Mouse (Mus musculus) heart, embryonic 16.5 days (tissue): ENCODE results near the gene Hist1h2ao. TPM values are rescaled to one million over a fixed set of nuclear protein-coding genes. Genes with fewer than 3 reads are reported as not detected.
"Not testable (repeated sequence)": the region's sequence is repeated elsewhere in the genome, so short reads cannot be mapped to it uniquely, and the experiment has no call there.

Experiments used
- ATAC-seq: fragments of 200-750 bp; cut with Nextera tagmentation; replicated peaks from 2 replicates; pipeline ENCODE4 v1.8.0; 2017; ENCODE audit warnings: moderate number of reproducible peaks; ENCODE audit not compliant: insufficient read depth, low FRiP score; ENCODE audit errors: extremely low read depth
- H3K27ac ChIP-seq: fragments of 300-500 bp; sonication (generic); 2 replicates; pipeline ENCODE4 v1.5.1; 2014; ENCODE audit warnings: mild to moderate bottlenecking, low read length, control low read depth, moderate library complexity
- H3K27me3 ChIP-seq: fragments of 300-500 bp; sonication (generic); 2 replicates; pipeline ENCODE4 v1.6.1; 2014; ENCODE audit warnings: low read length, mixed read lengths; ENCODE audit not compliant: control insufficient read depth, insufficient read depth
- H3K36me3 ChIP-seq: fragments of 300-500 bp; sonication (generic); 2 replicates; pipeline ENCODE4 v1.6.1; 2014; ENCODE audit not compliant: control insufficient read depth, insufficient read depth
- H3K4me1 ChIP-seq: fragments of 300-500 bp; sonication (generic); 2 replicates; pipeline ENCODE4 v1.6.1; 2014; ENCODE audit warnings: low read length, mixed read lengths; ENCODE audit not compliant: control insufficient read depth, insufficient read depth
- H3K4me2 ChIP-seq: fragments of 300-500 bp; sonication (generic); 2 replicates; pipeline ENCODE4 v1.6.1; 2014; ENCODE audit warnings: low read depth, mild to moderate bottlenecking, control low read depth, low read length
- H3K4me3 ChIP-seq: fragments of 300-500 bp; sonication (generic); 2 replicates; pipeline ENCODE4 v1.5.1; 2014; ENCODE audit warnings: mild to moderate bottlenecking, control low read depth, low read length
- H3K9ac ChIP-seq: fragments of 300-500 bp; sonication (generic); 2 replicates; pipeline ENCODE4 v1.6.1; 2014; ENCODE audit warnings: low read length, control low read depth
- H3K9me3 ChIP-seq: fragments of 300-500 bp; sonication (generic); replicated peaks from 2 replicates; pipeline ENCODE4 v1.6.1; 2016; ENCODE audit warnings: low read length; ENCODE audit not compliant: control insufficient read depth
- WGBS: fragments of 180-500 bp; shearing (Covaris S2); extraction: QIAGEN DNeasy Blood & Tissue Kit; methylation state at CpG from one replicate; pipeline ENCODE4 v1.1.7; 2014; 5-methylcytosine and 5-hydroxymethylcytosine counted together
- polyA plus RNA-seq: library from polyadenylated mRNA; unstranded; fragments of >200 nt; fragmentation: Nextera tagmentation; extraction: Ambion mirVana; gene quantifications from 2 replicates; pipeline ENCODE4 v1.2.1, GENCODE M21; 2015

Hist1h2ao gene
- polyA plus RNA-seq, 1 experiment from 2014 or later, result not detected

DNA sequence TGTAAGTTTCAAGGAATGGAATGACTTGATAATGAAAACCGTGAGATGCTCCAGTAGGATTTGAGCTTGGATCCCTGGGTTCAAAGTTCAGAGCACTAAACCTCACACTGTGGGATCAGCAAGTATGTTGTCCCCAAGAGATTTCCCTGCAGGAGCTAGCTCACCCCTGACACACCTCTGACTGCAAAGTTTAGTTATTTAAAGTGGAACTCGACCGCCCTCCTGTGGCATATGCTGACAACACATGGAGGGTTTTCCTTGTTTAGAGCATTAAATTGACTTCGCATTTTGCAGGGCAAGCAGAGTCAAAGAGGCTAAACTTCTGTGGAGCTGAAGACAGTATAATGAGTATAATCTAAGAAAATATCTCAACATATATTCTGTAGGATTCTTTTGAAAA is 7.2 kb upstream of the Hist1h2ao start:
- H3K4me1 ChIP-seq, H3K36me3 ChIP-seq, H3K9ac ChIP-seq, H3K9me3 ChIP-seq, H3K27me3 ChIP-seq, ATAC-seq, H3K4me2 ChIP-seq, H3K27ac ChIP-seq, H3K4me3 ChIP-seq: not testable (repeated sequence)
- no CpG with 5 or more reads among the region's 4 CpGs for WGBS

DNA sequence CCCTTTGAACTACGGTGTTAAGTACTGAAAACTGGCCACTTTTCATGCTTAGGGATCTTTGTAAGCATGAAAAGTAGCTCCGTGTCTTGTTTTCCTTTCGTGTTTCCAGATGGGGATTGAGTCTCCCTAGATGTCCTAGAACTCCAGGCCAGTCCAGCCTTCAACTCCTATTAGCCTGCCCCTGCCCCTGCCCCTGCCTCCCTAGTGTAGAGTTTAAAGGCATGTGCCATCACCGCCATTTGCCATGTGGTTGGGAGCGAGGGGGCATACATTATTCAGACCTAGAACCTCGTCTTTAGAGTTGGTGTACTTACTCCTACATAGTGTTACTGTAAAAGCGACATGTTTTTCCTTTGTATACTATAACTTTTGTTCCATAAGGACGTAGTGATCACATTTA is 809 bp downstream of the Hist1h2ao start:
- not testable (repeated sequence) for H3K4me3 ChIP-seq, H3K27me3 ChIP-seq, H3K27ac ChIP-seq, H3K4me1 ChIP-seq, H3K36me3 ChIP-seq, H3K4me2 ChIP-seq, ATAC-seq, H3K9me3 ChIP-seq, H3K9ac ChIP-seq
- no CpG with 5 or more reads among the region's 8 CpGs for WGBS

DNA sequence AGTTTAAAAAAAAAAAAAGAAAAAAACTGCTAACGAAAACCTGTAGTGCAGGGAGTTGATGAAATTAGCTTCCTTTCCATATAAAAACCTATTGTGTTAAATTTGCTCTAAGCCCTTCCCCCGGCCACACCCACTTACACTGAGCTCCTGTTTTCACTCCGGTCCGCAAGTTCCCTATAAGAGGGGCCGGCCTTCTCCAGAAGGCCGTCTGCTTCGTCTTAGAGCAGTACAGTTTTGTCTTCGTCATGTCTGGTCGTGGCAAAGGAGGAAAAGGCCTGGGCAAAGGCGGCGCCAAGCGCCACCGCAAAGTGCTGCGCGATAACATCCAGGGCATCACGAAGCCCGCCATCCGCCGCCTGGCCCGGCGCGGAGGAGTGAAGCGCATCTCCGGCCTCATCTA is 1.3 kb downstream of the Hist1h2ao start, which contains the start of gene Hist1h4m:
TSS of gene Hist1h4m (plus strand) at position 208 of the 400 bp plus-strand sequence.
- H3K27ac ChIP-seq, H3K9me3 ChIP-seq, H3K4me1 ChIP-seq, H3K36me3 ChIP-seq, H3K9ac ChIP-seq, H3K27me3 ChIP-seq: not testable (repeated sequence)
- ATAC-seq, result peak; percentile 55
- no CpG with 5 or more reads among the region's 24 CpGs for WGBS
- peak within 1 kb of the TSS; percentile 45; the same call in 1 of the 2 replicates for H3K4me2 ChIP-seq
- 0 out of 2 replicates have a peak within 1 kb of the TSS, but pooled peaks have one; percentile 14 for H3K4me3 ChIP-seq

DNA sequence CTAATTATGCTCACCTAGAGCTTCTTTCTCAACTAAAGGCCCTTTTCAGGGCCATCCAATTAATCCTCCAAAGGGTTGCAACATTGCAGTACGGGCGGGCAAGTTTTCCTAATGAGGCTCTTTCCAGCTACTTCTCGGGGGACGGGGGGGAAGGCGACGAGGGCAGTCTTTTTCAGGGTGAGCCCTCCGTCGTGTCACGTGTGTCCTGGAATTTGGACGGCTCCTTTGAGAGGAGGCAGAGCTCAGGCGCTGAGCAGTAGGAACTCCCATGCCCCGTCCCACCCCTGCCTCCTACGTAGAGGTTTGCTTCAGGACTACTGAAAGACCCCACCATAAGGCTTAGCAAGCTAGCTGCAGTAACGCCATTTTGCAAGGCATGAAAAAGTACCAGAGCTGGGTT is 1.8 kb downstream of the Hist1h2ao start:
- H3K4me1 ChIP-seq, H3K36me3 ChIP-seq, H3K27ac ChIP-seq, H3K9ac ChIP-seq, H3K9me3 ChIP-seq, H3K27me3 ChIP-seq: not testable (repeated sequence)
- ATAC-seq, result peak; percentile 41
- H3K4me3 ChIP-seq, result 0 out of 2 replicates have a peak overlapping the region, but pooled peaks have one; percentile 14
- H3K4me2 ChIP-seq, result peak overlapping the region; percentile 45; the same call in 1 of the 2 replicates
- WGBS, result 2% methylated on average over 13 of the region's 14 CpGs

DNA sequence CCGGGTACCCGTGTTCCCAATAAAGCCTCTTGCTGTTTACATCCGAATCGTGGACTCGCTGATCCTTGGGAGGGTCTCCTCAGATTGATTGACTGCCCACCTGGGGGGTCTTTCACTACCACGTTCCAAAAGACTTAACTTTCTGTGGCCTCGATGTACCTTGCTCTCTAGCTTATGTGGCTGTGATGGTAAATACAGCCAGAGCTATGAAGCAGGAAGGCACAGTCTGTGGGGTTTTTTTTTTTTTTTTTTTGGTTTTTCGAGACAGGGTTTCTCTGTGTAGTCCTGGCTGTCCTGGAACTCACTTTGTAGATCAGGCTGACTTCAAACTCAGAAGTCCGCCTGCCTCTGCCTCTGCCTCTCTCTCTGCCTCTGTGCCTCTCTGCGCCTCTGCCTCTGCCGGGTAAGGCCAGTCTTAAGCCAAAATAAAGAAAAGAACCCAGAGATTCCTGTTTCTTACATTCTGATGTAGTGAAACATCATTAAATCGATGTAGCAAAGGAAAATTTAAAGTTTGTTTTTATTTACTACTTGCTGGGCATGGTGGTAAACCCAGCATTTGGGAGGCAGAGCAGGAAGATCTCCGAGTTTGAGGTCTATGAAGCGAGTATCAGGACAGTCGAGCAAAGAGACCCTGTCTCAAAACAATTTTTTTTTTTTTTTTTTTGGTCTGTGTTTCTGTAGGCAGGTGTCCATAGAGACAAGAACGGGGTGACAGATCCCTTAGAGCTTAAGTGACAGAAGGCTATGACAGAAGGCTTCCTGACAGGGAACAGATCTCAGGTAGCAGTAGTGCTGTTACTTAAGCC is 10.0 kb downstream of the Hist1h2ao start:
- H3K9me3 ChIP-seq, H3K27ac ChIP-seq, H3K27me3 ChIP-seq, H3K4me2 ChIP-seq, H3K4me1 ChIP-seq, H3K36me3 ChIP-seq, ATAC-seq, H3K9ac ChIP-seq, H3K4me3 ChIP-seq: not testable (repeated sequence)
- 83% methylated on average over 6 of the region's 16 CpGs for WGBS

DNA sequence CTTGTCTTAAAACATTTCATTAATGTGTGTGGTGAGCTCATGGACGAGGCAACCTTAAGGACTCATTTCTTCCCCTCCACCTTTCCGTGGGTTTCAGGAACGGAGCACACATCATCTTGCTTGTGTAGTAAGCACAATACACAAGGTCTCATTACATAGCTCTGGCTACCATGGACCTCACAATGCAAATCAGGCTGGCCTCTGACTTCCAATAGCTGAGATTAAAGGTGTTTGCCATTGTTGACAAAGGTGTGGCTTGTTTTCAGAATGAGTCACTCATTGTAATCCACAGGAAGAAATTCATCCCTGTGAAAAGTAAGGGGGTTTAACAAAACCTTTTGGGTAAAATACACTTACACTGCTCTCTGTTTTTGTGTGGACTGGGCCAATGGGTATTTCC is 18.2 kb downstream of the Hist1h2ao start:
- no peaks in the 10 kb centered on the region for H3K4me1 ChIP-seq
- H3K4me2 ChIP-seq, result no peak overlapping the region
- no peaks in the 10 kb centered on the region for H3K9me3 ChIP-seq
- WGBS, result 76% methylated on average over 3 of the region's 3 CpGs
- H3K27me3 ChIP-seq, result no peaks in the 10 kb centered on the region
- no peak for ATAC-seq
- no peaks in the 10 kb centered on the region for H3K36me3 ChIP-seq
- no peak overlapping the region for H3K27ac ChIP-seq
- H3K9ac ChIP-seq, result no peak overlapping the region
- H3K4me3 ChIP-seq, result no peak overlapping the region

DNA sequence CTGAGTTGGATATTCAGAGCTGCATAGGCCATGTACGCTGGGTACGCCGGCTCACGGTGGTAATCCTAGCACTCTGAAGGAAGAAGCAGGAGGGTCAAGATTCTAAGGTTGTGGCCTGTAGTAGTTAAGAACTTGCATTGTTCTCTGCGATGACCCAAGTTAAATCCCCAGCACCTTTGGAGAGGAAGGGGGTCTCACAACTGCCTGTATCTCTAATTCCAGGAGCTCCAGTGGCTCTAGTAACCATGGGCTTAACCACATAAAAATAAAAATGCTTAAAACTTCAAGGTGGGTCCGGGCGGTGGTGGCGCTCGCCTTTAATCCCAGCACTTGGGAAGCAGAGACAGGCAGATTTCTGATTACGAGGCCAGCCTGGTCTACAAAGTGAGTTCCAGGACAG is 20.1 kb downstream of the Hist1h2ao start:
- H3K9ac ChIP-seq, result no peak overlapping the region
- H3K36me3 ChIP-seq, result no peaks in the 10 kb centered on the region
- no peak overlapping the region for H3K4me2 ChIP-seq
- no peak overlapping the region for H3K27ac ChIP-seq
- H3K4me1 ChIP-seq, result no peaks in the 10 kb centered on the region
- 86% methylated on average over 10 of the region's 10 CpGs for WGBS
- H3K9me3 ChIP-seq, result no peaks in the 10 kb centered on the region
- no peak overlapping the region for H3K4me3 ChIP-seq
- H3K27me3 ChIP-seq, result no peaks in the 10 kb centered on the region
- ATAC-seq, result no peak

DNA sequence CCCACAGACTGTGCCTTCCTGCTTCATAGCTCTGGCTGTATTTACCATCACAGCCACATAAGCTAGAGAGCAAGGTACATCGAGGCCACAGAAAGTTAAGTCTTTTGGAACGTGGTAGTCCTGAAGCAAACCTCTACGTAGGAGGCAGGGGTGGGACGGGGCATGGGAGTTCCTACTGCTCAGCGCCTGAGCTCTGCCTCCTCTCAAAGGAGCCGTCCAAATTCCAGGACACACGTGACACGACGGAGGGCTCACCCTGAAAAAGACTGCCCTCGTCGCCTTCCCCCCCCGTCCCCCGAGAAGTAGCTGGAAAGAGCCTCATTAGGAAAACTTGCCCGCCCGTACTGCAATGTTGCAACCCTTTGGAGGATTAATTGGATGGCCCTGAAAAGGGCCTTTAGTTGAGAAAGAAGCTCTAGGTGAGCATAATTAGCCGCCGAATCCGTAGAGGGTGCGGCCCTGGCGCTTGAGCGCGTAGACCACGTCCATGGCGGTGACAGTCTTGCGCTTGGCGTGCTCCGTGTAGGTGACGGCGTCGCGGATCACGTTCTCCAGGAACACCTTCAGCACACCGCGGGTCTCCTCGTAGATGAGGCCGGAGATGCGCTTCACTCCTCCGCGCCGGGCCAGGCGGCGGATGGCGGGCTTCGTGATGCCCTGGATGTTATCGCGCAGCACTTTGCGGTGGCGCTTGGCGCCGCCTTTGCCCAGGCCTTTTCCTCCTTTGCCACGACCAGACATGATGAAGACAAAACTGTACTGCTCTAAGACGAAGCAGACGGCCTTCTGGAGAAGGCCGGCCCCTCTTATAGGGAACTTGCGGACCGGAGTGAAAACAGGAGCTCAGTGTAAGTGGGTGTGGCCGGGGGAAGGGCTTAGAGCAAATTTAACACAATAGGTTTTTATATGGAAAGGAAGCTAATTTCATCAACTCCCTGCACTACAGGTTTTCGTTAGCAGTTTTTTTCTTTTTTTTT is 21.4 kb downstream of the Hist1h2ao start, which contains the start of gene Hist1h4n:
TSS of gene Hist1h4n (minus strand) at position 779 of the 977 bp plus-strand sequence.
- not testable (repeated sequence) for H3K9me3 ChIP-seq, H3K27me3 ChIP-seq, H3K4me1 ChIP-seq, H3K9ac ChIP-seq, H3K27ac ChIP-seq, H3K36me3 ChIP-seq
- under 1% methylated on average over 25 of the region's 58 CpGs for WGBS
- H3K4me3 ChIP-seq, result 0 out of 2 replicates have a peak within 1 kb of the TSS, but pooled peaks have one; percentile 21
- peak; percentile 80 for ATAC-seq
- peak within 1 kb of the TSS; percentile 36; the same call in 1 of the 2 replicates for H3K4me2 ChIP-seq

DNA sequence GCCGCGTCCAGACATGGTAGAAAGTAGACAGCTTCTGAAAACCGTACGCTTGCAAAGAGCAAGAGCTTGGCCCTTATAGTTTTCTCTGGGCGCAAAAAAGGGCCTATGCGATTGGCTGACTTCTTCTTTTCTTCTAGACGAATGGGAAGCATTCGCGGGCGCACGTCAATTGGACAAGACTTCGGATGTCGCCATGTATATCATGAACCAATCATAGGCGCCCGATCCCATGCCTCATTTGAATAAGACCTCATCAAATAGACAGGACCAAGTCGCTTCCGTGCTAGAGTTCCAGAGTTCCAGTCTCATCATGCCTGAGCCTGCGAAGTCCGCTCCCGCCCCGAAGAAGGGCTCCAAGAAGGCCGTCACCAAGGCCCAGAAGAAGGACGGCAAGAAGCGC is 23.2 kb downstream of the Hist1h2ao start, which contains the start of the genes Hist1h2ap and Hist1h2br:
TSS of gene Hist1h2ap (minus strand) at position 47 of the 400 bp plus-strand sequence.
TSS of gene Hist1h2br (plus strand) at position 283 of the 400 bp plus-strand sequence.
- H3K4me1 ChIP-seq, H3K27me3 ChIP-seq, H3K27ac ChIP-seq, H3K4me2 ChIP-seq, H3K4me3 ChIP-seq, H3K9ac ChIP-seq, H3K9me3 ChIP-seq, H3K36me3 ChIP-seq: not testable (repeated sequence)
- peak; percentile 91 for ATAC-seq
- no CpG with 5 or more reads among the region's 24 CpGs for WGBS
